Mouse (Mus musculus) stomach, postnatal 0 days (tissue): ENCODE measurements around the gene Foxn1. TPM values are rescaled to one million over a fixed set of nuclear protein-coding genes. Genes with fewer than 3 reads are reported as not detected.

Source experiments
- ATAC-seq: fragments of 200-750 bp; cut with Nextera tagmentation; 2 replicates; pipeline ENCODE4 v1.8.0; 2017; ENCODE audit not compliant: low FRiP score, low TSS enrichment
- DNase-seq: peaks from one replicate; pipeline ENCODE4 v3.0.0-alpha.2; 2016; ENCODE audit warnings: low spot score
- H3K27ac ChIP-seq: fragments of 300-500 bp; sonication (generic); replicated peaks from 2 replicates; pipeline ENCODE4 v1.5.1; 2014; ENCODE audit warnings: mild to moderate bottlenecking, control low read depth
- H3K27me3 ChIP-seq: fragments of 300-500 bp; sonication (generic); 2 replicates; pipeline ENCODE4 v1.6.1; 2014; ENCODE audit warnings: low read length; ENCODE audit not compliant: control insufficient read depth, insufficient read depth
- H3K36me3 ChIP-seq: fragments of 300-500 bp; sonication (generic); 2 replicates; pipeline ENCODE4 v1.6.1; 2014; ENCODE audit warnings: low read length, mixed read lengths; ENCODE audit not compliant: control insufficient read depth, insufficient read depth
- H3K4me1 ChIP-seq: fragments of 300-500 bp; sonication (generic); replicated peaks from 2 replicates; pipeline ENCODE4 v1.6.1; 2014; ENCODE audit warnings: antibody characterized with exemption; ENCODE audit not compliant: control insufficient read depth, insufficient read depth
- H3K4me2 ChIP-seq: fragments of 300-500 bp; sonication (generic); replicated peaks from 2 replicates; pipeline ENCODE4 v1.6.1; 2014; ENCODE audit warnings: low read depth, mild to moderate bottlenecking, control low read depth, moderate library complexity
- H3K4me3 ChIP-seq: fragments of 300-500 bp; sonication (generic); 2 replicates; pipeline ENCODE4 v1.5.1; 2014; ENCODE audit warnings: low read depth, low read length, control low read depth
- H3K9ac ChIP-seq: fragments of 300-500 bp; sonication (generic); 2 replicates; pipeline ENCODE4 v1.6.1; 2014; ENCODE audit warnings: mild to moderate bottlenecking, low read length, control low read depth, mixed read lengths
- H3K9me3 ChIP-seq: fragments of 300-500 bp; sonication (generic); 2 replicates; pipeline ENCODE4 v1.6.1; 2016; ENCODE audit warnings: low read length; ENCODE audit not compliant: control insufficient read depth
- CTCF ChIP-seq: IDR thresholded peaks from 2 replicates; pipeline ENCODE4 v1.5.1; 2016; ENCODE audit warnings: antibody characterized with exemption, low read depth, mild to moderate bottlenecking, moderate library complexity
- EP300 ChIP-seq: optimal IDR thresholded peaks from 2 replicates; pipeline ENCODE3; 2016; ENCODE audit warnings: antibody characterized with exemption
- WGBS: fragments of 180-500 bp; shearing (Covaris S2); extraction: QIAGEN DNeasy Blood & Tissue Kit; methylation state at CpG from one replicate; pipeline ENCODE4 v1.1.7; 2014; 5-methylcytosine and 5-hydroxymethylcytosine counted together
- polyA plus RNA-seq: library from polyadenylated mRNA; unstranded; fragments of >200 nt; fragmentation: Nextera tagmentation; extraction: Ambion mirVana; gene quantifications from 2 replicates; pipeline ENCODE4 v1.2.1, GENCODE M21; 2015

Foxn1 gene
- polyA plus RNA-seq, 1 experiment from 2014 or later: 1.9 TPM

GRCm38 (mm10) chr11:78310861-78311511 lies 75.4 kb downstream of the Foxn1 start:
- Histone ChIP-seq H3K4me2 (no peak overlapping the region), H3K4me3 (no peak overlapping the region), H3K4me1 (no peaks in the 10 kb centered on the region), H3K27ac (no peak overlapping the region), H3K36me3 (peaks cover 7% of the 10 kb centered on the region), H3K9me3 (no peaks in the 10 kb centered on the region), H3K27me3 (no peaks in the 10 kb centered on the region), H3K9ac (no peak overlapping the region)
- whole genome bisulfite sequencing: 90% methylated on average over 8 of the region's 8 CpGs
- DNase-seq: no peak
- TF ChIP-seq CTCF (no peak), EP300 (no peak)
- no peak for ATAC-seq

Other genes with a start within 250 kb of the Foxn1 start
- gene Traf4, start 221.0 kb downstream of the Foxn1 start, polyA plus RNA-seq: 22.4 and 26.9 TPM in 2 replicates
- 6.4 and 7.4 TPM in 2 replicates for gene Nek8, start 209.9 kb downstream of the Foxn1 start, polyA plus RNA-seq
- 41.3 and 45.6 TPM in 2 replicates for gene Tlcd1, start 209.8 kb downstream of the Foxn1 start, polyA plus RNA-seq
- 1,145 and 1,168 TPM in 2 replicates for gene Rpl23a, start 203.0 kb downstream of the Foxn1 start, polyA plus RNA-seq
- 59.0 and 61.4 TPM in 2 replicates for gene Rab34, start 198.1 kb downstream of the Foxn1 start, polyA plus RNA-seq
- 0.98 and 1.0 TPM in 2 replicates for gene Proca1, start 193.2 kb downstream of the Foxn1 start, polyA plus RNA-seq
- gene Sdf2, start 140.8 kb downstream of the Foxn1 start, polyA plus RNA-seq: 103 and 106 TPM in 2 replicates
- 11.1 and 11.7 TPM in 2 replicates for gene Supt6, start 140.6 kb downstream of the Foxn1 start, polyA plus RNA-seq
- 54.4 and 74.9 TPM in 2 replicates for gene 2610507B11Rik, start 124.8 kb downstream of the Foxn1 start, polyA plus RNA-seq
- gene BC030499, start 95.7 kb downstream of the Foxn1 start, polyA plus RNA-seq: not detected in 2 replicates
- gene Spag5, start 85.0 kb downstream of the Foxn1 start, polyA plus RNA-seq: 4.4 and 5.7 TPM in 2 replicates
- 15.0 and 17.1 TPM in 2 replicates for gene Aldoc, start 63.6 kb downstream of the Foxn1 start, polyA plus RNA-seq
- gene Pigs, start 58.1 kb downstream of the Foxn1 start, polyA plus RNA-seq: 36.2 and 38.7 TPM in 2 replicates
- 26.5 and 27.9 TPM in 2 replicates for gene Unc119, start 43.1 kb downstream of the Foxn1 start, polyA plus RNA-seq
- 0.23 and 0.39 TPM in 2 replicates for gene Slc13a2, start 35.7 kb upstream of the Foxn1 start, polyA plus RNA-seq
- gene Slc46a1, start 79.1 kb upstream of the Foxn1 start, polyA plus RNA-seq: 16.4 and 16.9 TPM in 2 replicates
- 0.89 and 1.1 TPM in 2 replicates for gene Sarm1, start 111.2 kb upstream of the Foxn1 start, polyA plus RNA-seq
- gene Vtn, start 112.5 kb upstream of the Foxn1 start, polyA plus RNA-seq: 3.6 and 6.0 TPM in 2 replicates
- gene Sebox, start 116.9 kb upstream of the Foxn1 start, polyA plus RNA-seq: 0.10 TPM in 1 of 2 replicates, not detected in the other
- 28.4 and 32.1 TPM in 2 replicates for gene Tmem199, start 125.6 kb upstream of the Foxn1 start, polyA plus RNA-seq
- gene Poldip2, start 125.6 kb upstream of the Foxn1 start, polyA plus RNA-seq: 91.1 and 95.9 TPM in 2 replicates
- gene Tnfaip1, start 149.8 kb upstream of the Foxn1 start, polyA plus RNA-seq: 47.5 and 47.7 TPM in 2 replicates
- 163 and 168 TPM in 2 replicates for gene Ift20, start 149.8 kb upstream of the Foxn1 start, polyA plus RNA-seq
- 63.2 and 68.2 TPM in 2 replicates for gene Tmem97, start 164.2 kb upstream of the Foxn1 start, polyA plus RNA-seq